Mouse (Mus musculus): ENCODE data around the gene Kcnk16. TPM values are rescaled to one million over a fixed set of nuclear protein-coding genes. Genes with fewer than 3 reads are reported as not detected.
"Not testable (repeated sequence)": the region's sequence is repeated elsewhere in the genome, so short reads cannot be mapped to it uniquely, and the experiment has no call there.

Kcnk16 gene
- polyA plus RNA-seq (2015; fragmentation: Nextera tagmentation; extraction: Ambion mirVana) = 0.13 and 0.44 TPM in 2 replicates

- no peaks in the 10 kb centered on the region for H3K27me3 ChIP-seq
Measured at GRCm38 (mm10) chr14:20269082-20269809, at the start of gene Kcnk16. Gene Kcnk16 (minus strand): TSS chr14:20269199.

DNA sequence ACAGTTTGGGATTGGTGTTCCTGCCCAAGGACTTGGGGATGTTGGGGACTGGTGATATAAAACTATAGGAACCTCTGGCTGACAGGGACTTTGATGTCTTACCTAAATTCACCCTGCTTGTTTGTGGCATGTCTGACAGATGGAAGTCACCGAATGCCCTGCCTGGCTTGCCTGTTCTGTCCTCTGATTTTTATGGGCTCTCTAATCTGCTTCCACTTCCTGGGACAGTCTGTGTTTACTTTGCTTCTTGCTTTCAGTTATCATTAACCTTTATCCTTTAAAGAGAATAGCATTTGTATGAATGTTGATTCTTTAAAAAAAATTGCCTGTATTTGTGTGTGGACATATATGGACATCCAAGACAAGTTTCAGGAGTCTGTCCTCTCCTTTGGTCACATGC is 46.1 kb upstream of the Kcnk16 start:
- Histone ChIP-seq H3K4me1 (replicated peaks) (no peaks in the 10 kb centered on the region), H3K4me2 (no peak overlapping the region), H3K27me3 (no peaks in the 10 kb centered on the region), H3K4me3 (no peak overlapping the region), H3K36me3 (peaks cover 28% of the 10 kb centered on the region), H3K9ac (no peak overlapping the region), H3K27ac (no peak overlapping the region), H3K9me3 (replicated peaks) (no peaks in the 10 kb centered on the region)
- no peak for ATAC-seq (replicated peaks; ENCODE audit: insufficient number of reproducible peaks, insufficient read depth, low FRiP score, low read depth)
- WGBS = 58% methylated on average over 1 of the region's 1 CpGs

More at GRCm38 (mm10) chr14:20269082-20269809, at the start of gene Kcnk16:
- Histone ChIP-seq H3K9me3 (replicated peaks) (no peaks in the 10 kb centered on the region), H3K4me3 (no peak within 1 kb of the TSS), H3K4me2 (no peak within 1 kb of the TSS), H3K36me3 (no peaks in the 10 kb centered on the region), H3K9ac (no peak within 1 kb of the TSS), H3K27ac (no peak within 1 kb of the TSS), H3K4me1 (replicated peaks) (no peaks in the 10 kb centered on the region)
- ATAC-seq (replicated peaks; ENCODE audit: insufficient number of reproducible peaks, insufficient read depth, low FRiP score, low read depth) = no peak
- 60% methylated on average over 6 of the region's 6 CpGs for WGBS

- H3K27ac ChIP-seq; H3K27me3 ChIP-seq; ATAC-seq (replicated peaks; ENCODE audit: insufficient number of reproducible peaks, insufficient read depth, low FRiP score, low read depth); H3K4me1 ChIP-seq (replicated peaks); H3K4me3 ChIP-seq; H3K9me3 ChIP-seq (replicated peaks); H3K4me2 ChIP-seq; H3K9ac ChIP-seq: not testable (repeated sequence)
- peaks cover 16% of the 10 kb centered on the region; the same call in 1 of the 2 replicates for H3K36me3 ChIP-seq
- 72% methylated on average over 2 of the region's 2 CpGs for WGBS
Measured at GRCm38 (mm10) chr14:20305085-20305484, 36.1 kb upstream of the Kcnk16 start.

DNA sequence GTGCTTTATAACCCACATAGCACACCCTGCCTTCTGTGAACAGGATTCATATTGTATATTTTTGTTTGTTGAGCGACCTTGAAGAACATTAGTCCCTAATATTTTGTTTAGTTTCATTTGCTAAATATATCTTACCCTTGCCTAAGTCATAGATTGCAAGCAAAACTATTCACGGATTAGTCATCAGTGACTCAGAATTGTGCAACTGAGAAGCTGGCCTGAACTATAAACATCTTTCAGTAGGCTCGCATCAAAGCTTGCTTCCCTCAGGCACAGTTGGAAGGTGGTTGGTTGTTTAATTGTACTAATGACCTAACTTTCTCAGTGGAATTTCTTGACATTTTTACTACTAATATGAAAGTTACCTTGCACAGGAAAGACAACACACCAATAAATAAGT is 29.1 kb upstream of the Kcnk16 start:
- Histone ChIP-seq H3K4me3 (no peak overlapping the region), H3K4me1 (replicated peaks) (peaks cover 7% of the 10 kb centered on the region), H3K4me2 (no peak overlapping the region), H3K36me3 (no peaks in the 10 kb centered on the region), H3K9me3 (replicated peaks) (no peaks in the 10 kb centered on the region), H3K27me3 (no peaks in the 10 kb centered on the region), H3K27ac (no peak overlapping the region), H3K9ac (no peak overlapping the region)
- 70% methylated on average over 3 of the region's 3 CpGs for WGBS
- no peak for ATAC-seq (replicated peaks; ENCODE audit: insufficient number of reproducible peaks, insufficient read depth, low FRiP score, low read depth)

- ATAC-seq (replicated peaks; ENCODE audit: insufficient number of reproducible peaks, insufficient read depth, low FRiP score, low read depth) = no peak
Measured at GRCm38 (mm10) chr14:20297616-20298015, 28.6 kb upstream of the Kcnk16 start.

GRCm38 (mm10) chr14:20294947-20295346 is 25.9 kb upstream of the Kcnk16 start:
- no peaks in the 10 kb centered on the region for H3K36me3 ChIP-seq
- no peaks in the 10 kb centered on the region for H3K27me3 ChIP-seq
- H3K9me3 ChIP-seq (replicated peaks) = no peaks in the 10 kb centered on the region
- H3K4me3 ChIP-seq = peak overlapping the region; percentile 66
- no peak overlapping the region for H3K27ac ChIP-seq
- ATAC-seq (replicated peaks; ENCODE audit: insufficient number of reproducible peaks, insufficient read depth, low FRiP score, low read depth) = no peak
- H3K4me2 ChIP-seq = peak overlapping the region; percentile 59
- peak overlapping the region; percentile 54 for H3K9ac ChIP-seq
- WGBS = 39% methylated on average over 8 of the region's 8 CpGs
- H3K4me1 ChIP-seq (replicated peaks) = peaks cover 7% of the 10 kb centered on the region

More at GRCm38 (mm10) chr14:20297616-20298015, 28.6 kb upstream of the Kcnk16 start:
- Histone ChIP-seq H3K9me3 (replicated peaks) (no peaks in the 10 kb centered on the region), H3K36me3 (no peaks in the 10 kb centered on the region), H3K4me3 (no peak overlapping the region), H3K4me2 (no peak overlapping the region), H3K4me1 (replicated peaks) (peaks cover 7% of the 10 kb centered on the region), H3K27ac (no peak overlapping the region), H3K27me3 (no peaks in the 10 kb centered on the region), H3K9ac (no peak overlapping the region)
- WGBS = 85% methylated on average over 3 of the region's 3 CpGs

GRCm38 (mm10) chr14:20294117-20294892 is 25.3 kb upstream of the Kcnk16 start, which contains the start of gene Nudt13:
Gene Nudt13 (plus strand): TSS chr14:20294697.
- Histone ChIP-seq H3K27me3 (no peaks in the 10 kb centered on the region), H3K9ac (peak within 1 kb of the TSS; percentile 54), H3K9me3 (replicated peaks) (no peaks in the 10 kb centered on the region), H3K27ac (no peak within 1 kb of the TSS), H3K36me3 (no peaks in the 10 kb centered on the region), H3K4me3 (peak within 1 kb of the TSS; percentile 66), H3K4me1 (replicated peaks) (peaks cover 7% of the 10 kb centered on the region), H3K4me2 (peak within 1 kb of the TSS; percentile 59)
- 23% methylated on average over 14 of the region's 14 CpGs for WGBS
- ATAC-seq (replicated peaks; ENCODE audit: insufficient number of reproducible peaks, insufficient read depth, low FRiP score, low read depth) = peak; percentile 95

DNA sequence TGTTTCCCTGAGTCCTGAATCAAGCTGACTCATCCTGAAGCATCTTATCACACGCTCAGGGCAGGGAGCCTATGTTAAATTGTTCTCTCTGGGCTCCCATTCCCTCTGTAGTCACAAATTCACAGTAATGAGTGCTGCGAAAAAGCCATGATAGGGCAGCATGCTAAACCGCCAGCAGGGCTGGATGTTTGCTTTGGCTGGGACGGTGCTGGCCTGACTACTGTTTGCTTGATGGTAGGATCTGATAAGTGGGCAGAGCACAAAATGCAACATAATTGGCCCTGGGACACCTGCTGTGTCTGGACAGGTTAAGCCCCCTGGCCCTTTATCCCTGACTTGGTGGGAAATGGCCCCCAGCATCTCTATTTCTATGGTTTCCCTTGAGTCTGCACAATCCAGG is 22.4 kb upstream of the Kcnk16 start:
- WGBS = 51% methylated on average over 4 of the region's 4 CpGs
- no peak overlapping the region for H3K4me3 ChIP-seq
- peaks cover 7% of the 10 kb centered on the region for H3K4me1 ChIP-seq (replicated peaks)
- H3K9me3 ChIP-seq (replicated peaks) = no peaks in the 10 kb centered on the region
- H3K36me3 ChIP-seq = no peaks in the 10 kb centered on the region
- H3K4me2 ChIP-seq = no peak overlapping the region
- H3K9ac ChIP-seq = no peak overlapping the region
- H3K27me3 ChIP-seq = no peaks in the 10 kb centered on the region
- ATAC-seq (replicated peaks; ENCODE audit: insufficient number of reproducible peaks, insufficient read depth, low FRiP score, low read depth) = no peak
- no peak overlapping the region for H3K27ac ChIP-seq

DNA sequence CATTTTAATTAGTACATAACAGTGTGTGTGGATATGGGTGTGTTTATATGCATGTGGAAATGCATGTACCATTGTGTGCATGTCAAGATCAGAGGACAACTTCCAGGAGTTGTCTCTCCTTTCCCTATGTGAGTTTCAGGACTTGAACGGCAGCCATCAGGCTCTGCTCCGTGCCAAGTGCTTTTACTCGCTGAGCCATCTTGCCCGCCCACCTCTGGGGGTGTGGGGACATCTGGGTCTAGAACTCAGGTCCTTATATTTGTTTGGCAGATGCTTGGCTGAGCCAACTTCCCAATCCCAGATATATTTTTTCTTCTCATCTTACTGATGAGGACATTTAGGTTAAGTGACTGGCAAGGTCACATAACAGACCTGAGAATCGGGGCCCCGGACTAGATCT is 578 bp downstream of the Kcnk16 start:
- H3K4me1 ChIP-seq (replicated peaks) = no peaks in the 10 kb centered on the region
- H3K27me3 ChIP-seq = no peaks in the 10 kb centered on the region
- no peak overlapping the region for H3K27ac ChIP-seq
- WGBS = 72% methylated on average over 6 of the region's 6 CpGs
- no peak for ATAC-seq (replicated peaks; ENCODE audit: insufficient number of reproducible peaks, insufficient read depth, low FRiP score, low read depth)
- no peak overlapping the region for H3K9ac ChIP-seq
- H3K36me3 ChIP-seq = no peaks in the 10 kb centered on the region
- no peak overlapping the region for H3K4me2 ChIP-seq
- no peak overlapping the region for H3K4me3 ChIP-seq
- no peaks in the 10 kb centered on the region for H3K9me3 ChIP-seq (replicated peaks)

DNA sequence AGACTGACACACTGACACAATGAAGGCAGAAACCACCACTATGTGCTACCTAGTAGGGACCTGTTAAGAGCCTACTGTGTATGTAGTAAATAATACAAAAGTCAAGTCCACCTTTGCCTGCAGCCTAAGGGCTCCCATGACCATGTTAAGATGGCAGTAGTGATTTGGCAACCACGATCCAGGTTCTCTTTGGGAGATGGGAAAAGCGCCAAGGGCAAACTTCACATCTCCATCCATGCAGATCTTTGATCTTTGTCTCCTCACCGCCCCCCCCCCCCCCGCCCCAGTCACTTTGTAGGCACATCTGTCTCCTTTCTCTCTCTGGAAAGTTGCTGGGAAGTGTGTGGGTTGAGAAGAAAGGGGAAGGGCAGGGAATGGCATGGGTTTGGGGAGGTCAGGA is 6.7 kb downstream of the Kcnk16 start:
- Histone ChIP-seq H3K27ac (no peak overlapping the region), H3K4me1 (replicated peaks) (no peaks in the 10 kb centered on the region), H3K9ac (no peak overlapping the region), H3K9me3 (replicated peaks) (no peaks in the 10 kb centered on the region), H3K4me3 (no peak overlapping the region), H3K27me3 (peaks cover 8% of the 10 kb centered on the region), H3K4me2 (no peak overlapping the region), H3K36me3 (no peaks in the 10 kb centered on the region)
- 74% methylated on average over 3 of the region's 4 CpGs for WGBS
- no peak for ATAC-seq (replicated peaks; ENCODE audit: insufficient number of reproducible peaks, insufficient read depth, low FRiP score, low read depth)

DNA sequence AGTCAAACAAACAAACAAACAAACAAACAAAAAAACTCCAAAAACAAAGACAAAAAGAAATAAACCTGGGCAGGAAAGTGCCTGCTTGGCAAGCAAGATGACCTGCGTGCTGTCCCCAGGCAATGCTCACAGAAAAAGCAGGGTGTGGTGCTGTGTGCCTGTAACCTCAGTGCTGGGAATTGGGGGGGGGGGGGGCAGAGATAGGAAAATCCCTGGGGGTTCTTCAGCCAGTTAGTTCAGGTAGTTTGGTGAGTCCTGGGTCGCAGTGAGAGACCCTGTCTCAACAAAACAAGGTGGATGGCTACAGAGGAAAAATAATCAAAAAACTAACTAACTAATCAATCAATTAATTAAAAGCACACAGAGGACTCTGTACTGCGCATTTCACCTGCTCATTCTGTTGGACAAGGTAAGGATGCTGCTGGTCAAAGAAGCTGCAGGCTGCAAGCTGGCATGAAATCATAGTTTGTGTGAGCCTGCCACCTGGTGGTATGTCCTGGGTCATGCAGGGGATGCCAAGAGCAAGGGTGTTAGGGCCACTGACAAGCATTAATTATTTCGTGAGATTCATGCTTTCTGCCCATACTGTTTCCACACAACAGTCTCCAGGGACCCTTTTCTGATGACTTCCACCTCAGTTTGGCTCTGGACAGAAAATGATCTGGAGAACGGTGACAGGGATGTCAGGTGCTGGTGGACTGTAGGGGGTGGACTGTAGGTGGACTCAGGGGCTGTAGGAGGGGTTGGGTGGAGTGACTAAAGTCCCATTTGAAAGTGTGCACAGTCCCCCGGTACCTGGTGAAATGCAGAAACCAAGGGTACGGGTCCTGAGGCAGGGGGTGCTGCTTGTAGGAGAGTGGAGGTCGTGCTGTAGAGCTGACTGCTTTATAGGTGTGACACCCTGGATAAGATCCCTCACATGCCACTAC is 10.6 kb downstream of the Kcnk16 start:
- Histone ChIP-seq H3K27ac (no peak overlapping the region), H3K4me3 (no peak overlapping the region), H3K36me3 (no peaks in the 10 kb centered on the region), H3K27me3 (peaks cover 14% of the 10 kb centered on the region), H3K9me3 (replicated peaks) (no peaks in the 10 kb centered on the region), H3K4me2 (no peak overlapping the region), H3K9ac (no peak overlapping the region), H3K4me1 (replicated peaks) (no peaks in the 10 kb centered on the region)
- no peak for ATAC-seq (replicated peaks; ENCODE audit: insufficient number of reproducible peaks, insufficient read depth, low FRiP score, low read depth)
- 52% methylated on average over 8 of the region's 8 CpGs for WGBS
